Mouse (Mus musculus) heart, adult 2 months (tissue): Measurements from ENCODE around the gene Mafb. TPM values are rescaled to one million over a fixed set of nuclear protein-coding genes. Genes with fewer than 3 reads are reported as not detected.

ENCODE experiments used
- DNase-seq, 2 experiments: peaks; one replicate each; pipeline ENCODE4 v3.0.0; 2021
- H3K27ac ChIP-seq: fragments of 200-600 bp; 2 replicates; pipeline ENCODE4 v1.8.1; 2022
- H3K27me3 ChIP-seq: fragments of 200-500 bp; 2 replicates; pipeline ENCODE4 v1.6.1; 2012; ENCODE audit warnings: mild to moderate bottlenecking, low read length, inconsistent platforms, mixed read lengths; ENCODE audit not compliant: control insufficient read depth, insufficient read depth
- H3K36me3 ChIP-seq: fragments of 200-500 bp; 2 replicates; pipeline ENCODE4 v1.6.1; 2012; ENCODE audit warnings: low read length, inconsistent platforms; ENCODE audit not compliant: control insufficient read depth, insufficient read depth
- H3K4me1 ChIP-seq: fragments of 200-500 bp; 2 replicates; pipeline ENCODE4 v1.6.1; 2011; ENCODE audit warnings: low read length; ENCODE audit not compliant: control insufficient read depth, insufficient read depth
- H3K4me3 ChIP-seq: fragments of 200-600 bp; 2 replicates; pipeline ENCODE4 v1.8.1; 2022
- H3K79me2 ChIP-seq: fragments of 200-500 bp; replicated peaks from 2 replicates; pipeline ENCODE4 v1.6.1; 2012; ENCODE audit warnings: mild to moderate bottlenecking, inconsistent platforms, low read length, moderate library complexity, mixed read lengths; ENCODE audit not compliant: control insufficient read depth, insufficient read depth
- H3K9ac ChIP-seq: fragments of 200-500 bp; 2 replicates; pipeline ENCODE4 v1.6.1; 2012; ENCODE audit warnings: low read depth, mild to moderate bottlenecking, control low read depth, inconsistent platforms, low read length, mixed read lengths
- CTCF ChIP-seq: fragments of 200-600 bp; IDR thresholded peaks from 2 replicates; pipeline ENCODE4 v1.8.1; 2022; ENCODE audit warnings: antibody characterized with exemption, mild to moderate bottlenecking, moderate library complexity
- EP300 ChIP-seq: fragments of 200-500 bp; IDR thresholded peaks from 2 replicates; pipeline ENCODE4 v1.6.1; 2011; ENCODE audit warnings: low read depth, low read length, control low read depth; ENCODE audit not compliant: insufficient read depth
- POLR2A ChIP-seq: fragments of 200-500 bp; IDR thresholded peaks from 2 replicates; pipeline ENCODE4 v1.6.1; 2011; ENCODE audit warnings: mild to moderate bottlenecking, low read depth, low read length, control low read depth; ENCODE audit not compliant: insufficient read depth
- WGBS: fragments of 180-500 bp; shearing (Covaris S2); methylation state at CpG from one replicate; pipeline ENCODE4 v1.1.7; 2018; 5-methylcytosine and 5-hydroxymethylcytosine counted together
- intact Hi-C: fragments of 180-260 bp; cut with DNase I; formaldehyde crosslinking; loops from one replicate; pipeline ENCODE4 v1.15.1; 2025
- polyA plus RNA-seq: library from polyadenylated mRNA; depleted of rRNA; stranded (reverse); fragments of >200 nt; gene quantifications from 2 replicates; pipeline ENCODE4 v1.2.3, GENCODE M21; 2012
- total RNA-seq, 2 experiments: library from RNA; stranded (reverse); gene quantifications; 2 replicates each; pipeline ENCODE4 v1.2.3; 2021

Gene Mafb
- total and polyA plus RNA-seq, 3 experiments = 3.8 to 15.8 (median 11.5) TPM

GRCm38 (mm10) chr2:160378271-160378670 is 11.4 kb upstream of the Mafb start:
- Histone ChIP-seq H3K79me2 (no peaks in the 10 kb centered on the region), H3K9ac (no peak overlapping the region), H3K4me3 (no peak overlapping the region), H3K27me3 (no peaks in the 10 kb centered on the region; the same call in 1 of the 2 replicates), H3K4me1 (no peaks in the 10 kb centered on the region), H3K36me3 (no peaks in the 10 kb centered on the region), H3K27ac (no peak overlapping the region)
- TF ChIP-seq CTCF (peak; percentile 94), EP300 (0 out of 2 replicates have a peak, but pooled peaks have one; percentile 17), POLR2A (no peak)
- 45% methylated on average over 4 of the region's 4 CpGs for WGBS
- DNase-seq = peak in 1 of 2 experiments; percentile 61
- intact Hi-C loops = loop anchor here (1.0 kb wide), 2 partner anchors 200 to 215 kb away; no protein-coding TSS in a partner anchor

DNA sequence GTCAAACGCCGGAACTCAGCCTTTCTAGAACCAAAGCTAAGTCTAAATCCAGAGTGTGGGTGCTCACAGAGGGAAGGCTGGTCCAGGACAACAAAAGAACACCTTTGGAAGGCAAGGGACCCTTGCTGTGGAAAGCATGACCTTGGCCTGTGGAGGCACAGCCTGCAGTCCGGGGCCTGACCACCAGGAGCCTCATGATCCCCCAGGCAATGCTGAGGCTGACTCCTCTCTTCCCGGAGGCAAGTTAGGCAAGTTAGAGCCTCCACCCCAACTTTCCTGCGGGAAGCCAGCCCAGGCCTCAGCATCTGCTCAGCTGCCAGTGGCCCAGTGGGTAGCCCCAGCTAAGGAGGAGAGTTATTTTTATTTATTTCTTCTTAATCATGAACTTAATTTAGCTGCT is 9.4 kb upstream of the Mafb start:
- intact Hi-C loops = no loop called here
- WGBS = 47% methylated on average over 5 of the region's 5 CpGs

GRCm38 (mm10) chr2:160369653-160370420 is 3.0 kb upstream of the Mafb start:
- H3K9ac ChIP-seq = no peak overlapping the region
- intact Hi-C loops = loop anchor here (5.0 to 10.0 kb wide), 5 partner anchors 205 to 1505 kb away; no protein-coding TSS in a partner anchor
- no peak for DNase-seq

More for the DNA sequence above, 9.4 kb upstream of the Mafb start:
- Histone ChIP-seq H3K27me3 (no peaks in the 10 kb centered on the region; the same call in 1 of the 2 replicates), H3K36me3 (no peaks in the 10 kb centered on the region), H3K27ac (no peak overlapping the region), H3K9ac (no peak overlapping the region), H3K4me3 (no peak overlapping the region), H3K79me2 (no peaks in the 10 kb centered on the region), H3K4me1 (no peaks in the 10 kb centered on the region)
- TF ChIP-seq EP300 (no peak), CTCF (no peak), POLR2A (no peak)
- no peak for DNase-seq

GRCm38 (mm10) chr2:160368422-160369357 is 1.8 kb upstream of the Mafb start:
- Histone ChIP-seq H3K27ac (no peak overlapping the region), H3K27me3 (peaks cover 15% of the 10 kb centered on the region), H3K4me3 (peak overlapping the region; percentile 22; the same call in 1 of the 2 replicates), H3K36me3 (no peaks in the 10 kb centered on the region), H3K4me1 (peaks cover 3% of the 10 kb centered on the region; the same call in 1 of the 2 replicates), H3K9ac (no peak overlapping the region), H3K79me2 (no peaks in the 10 kb centered on the region)
- no peak for TF ChIP-seq POLR2A
- TF ChIP-seq EP300 = no peak
- TF ChIP-seq CTCF = no peak
- WGBS = 3% methylated on average over 52 of the region's 52 CpGs
- intact Hi-C loops = loop anchor here (1.0 to 10.0 kb wide), 6 partner anchors 204 to 1504 kb away; no protein-coding TSS in a partner anchor
- no peak for DNase-seq

More at GRCm38 (mm10) chr2:160369653-160370420, 3.0 kb upstream of the Mafb start:
- H3K27ac ChIP-seq = no peak overlapping the region
- H3K27me3 ChIP-seq = peaks cover 15% of the 10 kb centered on the region
- peaks cover 3% of the 10 kb centered on the region; the same call in 1 of the 2 replicates for H3K4me1 ChIP-seq
- WGBS = 17% methylated on average over 25 of the region's 25 CpGs
- no peak overlapping the region for H3K4me3 ChIP-seq
- H3K36me3 ChIP-seq = no peaks in the 10 kb centered on the region
- TF ChIP-seq EP300 (no peak), CTCF (no peak), POLR2A (no peak)
- H3K79me2 ChIP-seq = no peaks in the 10 kb centered on the region

DNA sequence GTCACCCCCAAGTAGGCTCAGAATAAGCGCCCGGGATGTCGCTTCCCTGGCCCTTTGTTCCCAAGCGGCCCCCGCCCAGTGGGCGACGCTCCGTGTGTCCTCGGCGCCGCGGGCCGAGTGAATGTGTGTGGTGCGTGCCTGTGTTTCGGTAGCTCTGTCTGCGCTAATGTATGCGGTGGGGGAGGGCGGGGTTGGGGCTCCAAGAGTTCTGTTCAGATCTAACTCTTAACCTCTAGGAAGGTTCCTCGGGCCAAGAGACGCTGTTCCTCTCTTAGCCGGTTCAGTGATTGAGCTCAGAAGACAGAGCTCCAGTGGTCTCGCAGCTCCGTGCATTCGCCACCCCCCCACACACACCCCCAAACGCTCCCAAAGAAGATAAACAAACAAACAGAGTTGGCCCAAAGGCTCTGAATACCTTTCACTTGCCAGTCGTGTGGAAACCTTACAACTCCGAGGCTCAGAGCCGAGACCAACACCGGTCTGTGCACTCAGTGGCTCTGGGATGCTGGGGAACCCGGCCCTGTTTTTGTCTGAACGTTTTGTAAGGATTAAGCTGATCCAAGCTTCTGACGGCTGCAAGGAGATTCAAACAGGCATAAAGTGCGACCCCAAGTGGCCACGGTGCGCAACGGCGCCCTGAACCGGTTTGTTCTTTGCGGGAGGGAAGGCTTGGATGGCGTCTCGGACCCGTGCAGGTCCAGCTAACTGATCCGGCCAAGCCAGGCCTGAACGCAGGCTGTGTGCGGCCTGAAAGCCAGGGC is 763 bp upstream of the Mafb start:
- peak overlapping the region; percentile 55 for H3K4me3 ChIP-seq
- TF ChIP-seq POLR2A = peak; percentile 53
- TF ChIP-seq CTCF = peak; percentile 97
- peak; percentile 87 for TF ChIP-seq EP300
- peak overlapping the region; percentile 84 for H3K27ac ChIP-seq
- peak overlapping the region; percentile 58 for H3K9ac ChIP-seq
- intact Hi-C loops = loop anchor here (1.0 to 10.0 kb wide), 6 partner anchors 203 to 1503 kb away; no protein-coding TSS in a partner anchor
- H3K79me2 ChIP-seq = no peaks in the 10 kb centered on the region
- H3K27me3 ChIP-seq = peaks cover 15% of the 10 kb centered on the region
- DNase-seq = peak; percentile 89 to 95
- H3K4me1 ChIP-seq = peaks cover 3% of the 10 kb centered on the region; the same call in 1 of the 2 replicates
- no peaks in the 10 kb centered on the region for H3K36me3 ChIP-seq
- under 1% methylated on average over 45 of the region's 45 CpGs for WGBS
